Mouse (Mus musculus): ENCODE results near the gene Gm45711.

The Gm45711 gene

GRCm38 (mm10) chr8:104242038-104242644, 67.7 kb downstream of the Gm45711 start:
- DNase-seq (ENCODE audit: low spot score in 2 of 2) = no peak

- DNase-seq (ENCODE audit: low spot score in 2 of 2) = no peak
Measured at GRCm38 (mm10) chr8:104239418-104239861, 70.4 kb downstream of the Gm45711 start.

- no peak for DNase-seq (ENCODE audit: low spot score in 2 of 2)
Measured at GRCm38 (mm10) chr8:104234573-104234972, 75.3 kb downstream of the Gm45711 start.

GRCm38 (mm10) chr8:104232919-104233318, 77.0 kb downstream of the Gm45711 start:
- no peak for DNase-seq (ENCODE audit: low spot score in 2 of 2)

- DNase-seq (ENCODE audit: low spot score in 2 of 2) = no peak
Measured at GRCm38 (mm10) chr8:104232039-104232438, 77.8 kb downstream of the Gm45711 start.
